Mouse (Mus musculus): ENCODE data around the gene Agbl4.

Gene Agbl4

GRCm38 (mm10) chr4:111681926-111682325, 1284.5 kb downstream of the Agbl4 start:
- DNase-seq: no peak

- DNase-seq: no peak
These were observed 1285.3 kb downstream of the Agbl4 start for GRCm38 (mm10) chr4:111682793-111683192.

- DNase-seq: no peak
These were observed 1286.4 kb downstream of the Agbl4 start for GRCm38 (mm10) chr4:111683843-111684242.

- no peak for DNase-seq
These were observed 1288.5 kb downstream of the Agbl4 start for GRCm38 (mm10) chr4:111685951-111686350.

GRCm38 (mm10) chr4:111686951-111687350, 1289.5 kb downstream of the Agbl4 start:
- peak; percentile 25 to 45 for DNase-seq

GRCm38 (mm10) chr4:111687613-111688012, 1290.2 kb downstream of the Agbl4 start:
- DNase-seq: peak; percentile 41 to 65

GRCm38 (mm10) chr4:111691057-111691543, 1293.6 kb downstream of the Agbl4 start:
- no peak for DNase-seq

GRCm38 (mm10) chr4:111701381-111701780, 1303.9 kb downstream of the Agbl4 start:
- DNase-seq: no peak

GRCm38 (mm10) chr4:111704126-111704525, 1306.7 kb downstream of the Agbl4 start:
- DNase-seq: no peak

- DNase-seq: no peak
These were observed 1307.5 kb downstream of the Agbl4 start for GRCm38 (mm10) chr4:111704975-111705374.
